ENCODE assay signal across 9 mouse cellular contexts in genomic region chr12:104824244-104824906, GRCm38 (mm10). TPM values are rescaled to one million over a fixed set of nuclear protein-coding genes. Genes with fewer than 3 reads are reported as not detected.
DNase-seq lines count a peak whose midpoint lies in the region; ATAC-seq lines count a peak whose summit lies in the region.
"Had no signal": no experiment of that assay in that cellular context is flagged by ENCODE, and none has a peak within 500 bp of the region (broad histone marks: within the 10 kb centered on the region; RNA-seq: fewer than 3 reads in every experiment).

No protein-coding gene starts in this region.

- no peak overlapping the region for H3K27ac ChIP-seq in forebrain, embryonic 16.5 days (ENCODE audit: low read length)
- peak overlapping the region; percentile 90 for H3K27ac ChIP-seq in liver, embryonic 16.5 days (ENCODE audit: low read length)
- H3K27ac ChIP-seq: embryonic facial prominence, embryonic 12.5 days had no signal

- no peak overlapping the region for H3K4me3 ChIP-seq in forebrain, embryonic 16.5 days (replicated peaks; ENCODE audit: low read length)
- H3K4me3 ChIP-seq in liver, embryonic 16.5 days (ENCODE audit: low read depth, low read length) = no peak overlapping the region
- H3K4me3 ChIP-seq: embryonic facial prominence, embryonic 12.5 days; myocyte had no signal

- peaks cover 19% of the 10 kb centered on the region for H3K4me1 ChIP-seq in forebrain, embryonic 16.5 days (replicated peaks; ENCODE audit: control insufficient read depth, insufficient read depth, low read length)
- H3K4me1 ChIP-seq in liver, embryonic 16.5 days (ENCODE audit: control insufficient read depth, low read depth, low read length) = peaks cover 28% of the 10 kb centered on the region

- H3K27me3 ChIP-seq in forebrain, embryonic 16.5 days (replicated peaks; ENCODE audit: control insufficient read depth, insufficient read depth, low read length) = peaks cover 2% of the 10 kb centered on the region; the same call in 1 of the 2 replicates
- no peaks in the 10 kb centered on the region for H3K27me3 ChIP-seq in liver, embryonic 16.5 days (ENCODE audit: control insufficient read depth, insufficient read depth, low read depth, low read length)
- H3K27me3 ChIP-seq: embryonic facial prominence, embryonic 12.5 days had no signal

- no peak overlapping the region for H3K9ac ChIP-seq in forebrain, embryonic 16.5 days (replicated peaks; ENCODE audit: low read depth, low read length)
- H3K9ac ChIP-seq in liver, embryonic 16.5 days (ENCODE audit: low read depth, low read length) = no peak overlapping the region
- H3K9ac ChIP-seq: embryonic facial prominence, embryonic 12.5 days had no signal

- H3K9me3 ChIP-seq in forebrain, embryonic 16.5 days (ENCODE audit: control insufficient read depth, low read length) = no peaks in the 10 kb centered on the region
- H3K9me3 ChIP-seq in liver, embryonic 16.5 days (replicated peaks; ENCODE audit: control insufficient read depth, low read length) = no peaks in the 10 kb centered on the region
- H3K9me3 ChIP-seq: embryonic facial prominence, embryonic 12.5 days had no signal

- no peak overlapping the region for H3K4me2 ChIP-seq in forebrain, embryonic 16.5 days (ENCODE audit: low read length)
- peak overlapping the region; percentile 42 for H3K4me2 ChIP-seq in liver, embryonic 16.5 days (ENCODE audit: low read depth, low read length)
- H3K4me2 ChIP-seq: embryonic facial prominence, embryonic 12.5 days had no signal

- intact Hi-C loops in left cerebral cortex, postnatal 25 days (cut with DNase I) = no loop called here

- peak; percentile 51 for ATAC-seq in forebrain, embryonic 16.5 days
- ATAC-seq in liver, embryonic 16.5 days (ENCODE audit: low read depth) = peak; percentile 98

- DNase-seq in A20 (ENCODE audit: low read depth, low spot score) = peak; percentile 59
- DNase-seq in Muller cell, postnatal 12 days (ENCODE audit: inconsistent ontology term) = peak; percentile 75
- DNase-seq in heart, postnatal 4 days = peak; percentile 94
- peak; percentile 78 to 92 for DNase-seq in spleen, postnatal 10 days (ENCODE audit: low spot score in 2 of 2)
- DNase-seq in left cerebral cortex, postnatal 25 days (ENCODE audit: low spot score in 2 of 2) = no peak

- no peaks in the 10 kb centered on the region for H3K36me3 ChIP-seq in forebrain, embryonic 16.5 days (ENCODE audit: control insufficient read depth, insufficient read depth)
- H3K36me3 ChIP-seq in liver, embryonic 16.5 days (ENCODE audit: control insufficient read depth, insufficient read depth) = no peaks in the 10 kb centered on the region
- H3K36me3 ChIP-seq: embryonic facial prominence, embryonic 12.5 days had no signal

- 73% methylated on average over 12 of the region's 12 CpGs for WGBS in forebrain, embryonic 16.5 days
- 36% methylated on average over 12 of the region's 12 CpGs for WGBS in liver, embryonic 16.5 days (ENCODE audit: insufficient replicate concordance)

RNA-seq across cellular contexts. Expression of gene Clmn, which starts 40.5 kb away (rescaled TPM):
- polyA plus RNA-seq in forebrain, embryonic 16.5 days (2015; fragmentation: Nextera tagmentation; extraction: Ambion mirVana) = 0.71 and 0.84 TPM in 2 replicates
- total RNA-seq in heart, postnatal 4 days (2021) = 1 to 10 TPM; 1.4 to 1.7 TPM
- 0.55 and 0.63 TPM in 2 replicates for polyA plus RNA-seq in liver, embryonic 16.5 days (2015; fragmentation: Nextera tagmentation; extraction: Ambion mirVana)
- total RNA-seq in left cerebral cortex, postnatal 25 days (2021) = 10 to 100 TPM; 41.3 to 43.0 TPM

Comparison
In these comparisons a context has a peak if more than half of its experiments do, and no peak if none do; other contexts are left out.
1. DNase-seq: peak in A20 (single experiment), Muller cell, postnatal 12 days (single experiment), heart, postnatal 4 days (single experiment) and spleen, postnatal 10 days (2 of 2); none in left cerebral cortex, postnatal 25 days (0 of 2).
2. RNA of gene Clmn, which starts 40.5 kb away (total RNA-seq): 41.3 to 43.0 TPM in left cerebral cortex, postnatal 25 days; 1.4 to 1.7 TPM in heart, postnatal 4 days; every median in the first group is over 10 times any median in the second.